Mouse (Mus musculus): ENCODE results near the gene Sctr. TPM values are rescaled to one million over a fixed set of nuclear protein-coding genes. Genes with fewer than 3 reads are reported as not detected.

Gene Sctr
- polyA plus RNA-seq, 1 experiment: 0.96 TPM

DNA sequence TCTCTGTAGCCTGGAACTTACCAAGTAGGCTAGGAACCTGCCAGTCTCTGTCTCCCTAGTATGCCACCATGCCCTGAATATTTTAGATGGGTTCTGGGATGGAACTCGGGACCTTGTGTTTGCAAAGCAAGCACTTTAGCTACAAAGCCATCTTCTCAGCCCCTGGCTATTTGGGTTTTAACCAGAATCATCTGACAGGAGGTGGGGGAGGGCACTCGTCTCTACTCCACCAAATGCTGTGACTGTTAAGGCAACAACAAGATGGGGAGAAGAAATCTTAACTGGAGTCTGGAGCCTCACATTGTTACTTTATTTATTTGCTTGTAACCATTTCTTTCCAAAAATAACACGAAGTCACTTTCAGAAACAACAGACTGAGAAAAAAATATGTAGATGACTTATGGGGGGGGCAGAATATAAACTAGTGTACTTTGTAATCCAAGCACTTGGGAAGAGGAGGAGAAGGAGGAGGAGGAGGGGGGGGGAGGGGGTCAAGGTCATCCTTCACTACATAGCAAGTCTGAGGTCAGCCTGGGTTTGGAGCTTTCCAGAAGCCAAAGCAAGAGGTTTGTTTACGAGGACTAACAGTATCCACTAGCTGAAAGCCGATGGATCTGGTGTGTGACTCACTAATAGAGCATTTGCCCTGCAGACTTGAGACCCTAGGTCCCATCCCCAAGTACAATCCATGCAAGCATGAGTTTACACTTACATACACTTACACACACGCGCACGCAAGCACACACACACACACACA lies 51.2 kb downstream of the Sctr start:
- WGBS: 87% methylated on average over 8 of the region's 8 CpGs
- H3K27ac ChIP-seq (ENCODE audit: control insufficient read depth, insufficient read depth, low read length): no peak overlapping the region
- H3K27me3 ChIP-seq (ENCODE audit: control insufficient read depth, insufficient read depth, low read length): no peaks in the 10 kb centered on the region
- H3K4me1 ChIP-seq (replicated peaks; ENCODE audit: control insufficient read depth, insufficient read depth, low read length): peaks cover 14% of the 10 kb centered on the region
- H3K36me3 ChIP-seq (ENCODE audit: control insufficient read depth, insufficient read depth, low read length): no peaks in the 10 kb centered on the region
- no peak for TF ChIP-seq POLR2A (IDR thresholded peaks at IDR 0.05; ENCODE audit: control insufficient read depth, extremely low read depth, insufficient read depth, low read length, poor library complexity)
- no peak for TF ChIP-seq CTCF (IDR thresholded peaks at IDR 0.05; ENCODE audit: borderline replicate concordance, control insufficient read depth, extremely low read depth, insufficient read depth, low read length, poor library complexity)
- H3K4me3 ChIP-seq (ENCODE audit: control insufficient read depth, insufficient read depth, low read length): no peak overlapping the region
- no peak for DNase-seq

DNA sequence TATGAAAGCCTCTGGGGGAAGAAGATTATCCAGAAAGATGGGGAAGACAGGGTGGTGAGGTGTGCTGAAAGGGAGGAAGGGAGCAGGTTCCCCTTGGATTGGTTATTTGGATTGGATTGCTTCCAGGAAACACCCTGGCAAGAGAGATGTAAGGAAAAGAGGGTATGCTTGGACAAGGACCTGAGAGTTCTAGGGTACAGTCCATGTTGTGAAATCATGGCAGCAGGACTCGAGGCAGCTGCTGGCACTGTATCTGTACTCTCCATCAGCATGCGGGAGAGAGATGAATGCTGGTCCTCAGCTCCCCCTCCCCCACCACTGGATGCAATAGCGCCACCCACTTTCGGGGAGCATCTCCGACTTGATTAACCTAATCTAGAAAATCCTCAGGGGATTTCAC lies 54.0 kb downstream of the Sctr start:
- 93% methylated on average over 5 of the region's 5 CpGs for WGBS
- DNase-seq: no peak
- H3K36me3 ChIP-seq (ENCODE audit: control insufficient read depth, insufficient read depth, low read length): no peaks in the 10 kb centered on the region
- no peak overlapping the region for H3K4me3 ChIP-seq (ENCODE audit: control insufficient read depth, insufficient read depth, low read length)
- peaks cover 8% of the 10 kb centered on the region for H3K4me1 ChIP-seq (replicated peaks; ENCODE audit: control insufficient read depth, insufficient read depth, low read length)
- no peaks in the 10 kb centered on the region for H3K27me3 ChIP-seq (ENCODE audit: control insufficient read depth, insufficient read depth, low read length)
- H3K27ac ChIP-seq (ENCODE audit: control insufficient read depth, insufficient read depth, low read length): no peak overlapping the region
- TF ChIP-seq POLR2A (IDR thresholded peaks at IDR 0.05; ENCODE audit: control insufficient read depth, extremely low read depth, insufficient read depth, low read length, poor library complexity): no peak
- no peak for TF ChIP-seq CTCF (IDR thresholded peaks at IDR 0.05; ENCODE audit: borderline replicate concordance, control insufficient read depth, extremely low read depth, insufficient read depth, low read length, poor library complexity)

DNA sequence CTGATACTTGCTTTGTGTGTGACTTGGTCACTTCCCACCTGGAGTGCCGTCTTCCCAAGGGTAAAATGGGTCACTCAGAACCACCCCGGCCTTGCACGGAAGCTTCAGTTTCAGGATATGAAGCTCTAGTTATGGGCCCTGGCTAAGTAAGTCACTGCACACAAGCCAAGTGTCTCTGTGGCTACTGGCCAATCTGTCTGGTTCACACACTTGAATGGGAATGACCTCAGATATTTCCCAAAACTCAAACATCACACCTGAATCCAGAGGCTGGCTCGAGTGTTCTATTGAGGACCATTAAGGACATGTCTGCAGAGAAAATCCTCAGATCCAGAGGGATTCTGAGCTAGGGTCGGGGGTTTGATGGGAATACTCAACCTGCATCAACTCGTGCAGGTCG lies 55.5 kb downstream of the Sctr start:
- TF ChIP-seq POLR2A (IDR thresholded peaks at IDR 0.05; ENCODE audit: control insufficient read depth, extremely low read depth, insufficient read depth, low read length, poor library complexity): no peak
- TF ChIP-seq CTCF (IDR thresholded peaks at IDR 0.05; ENCODE audit: borderline replicate concordance, control insufficient read depth, extremely low read depth, insufficient read depth, low read length, poor library complexity): no peak
- no peak overlapping the region for H3K4me3 ChIP-seq (ENCODE audit: control insufficient read depth, insufficient read depth, low read length)
- WGBS: 95% methylated on average over 7 of the region's 7 CpGs
- no peak for DNase-seq
- no peaks in the 10 kb centered on the region for H3K36me3 ChIP-seq (ENCODE audit: control insufficient read depth, insufficient read depth, low read length)
- no peaks in the 10 kb centered on the region for H3K4me1 ChIP-seq (replicated peaks; ENCODE audit: control insufficient read depth, insufficient read depth, low read length)
- no peaks in the 10 kb centered on the region for H3K27me3 ChIP-seq (ENCODE audit: control insufficient read depth, insufficient read depth, low read length)
- H3K27ac ChIP-seq (ENCODE audit: control insufficient read depth, insufficient read depth, low read length): no peak overlapping the region

DNA sequence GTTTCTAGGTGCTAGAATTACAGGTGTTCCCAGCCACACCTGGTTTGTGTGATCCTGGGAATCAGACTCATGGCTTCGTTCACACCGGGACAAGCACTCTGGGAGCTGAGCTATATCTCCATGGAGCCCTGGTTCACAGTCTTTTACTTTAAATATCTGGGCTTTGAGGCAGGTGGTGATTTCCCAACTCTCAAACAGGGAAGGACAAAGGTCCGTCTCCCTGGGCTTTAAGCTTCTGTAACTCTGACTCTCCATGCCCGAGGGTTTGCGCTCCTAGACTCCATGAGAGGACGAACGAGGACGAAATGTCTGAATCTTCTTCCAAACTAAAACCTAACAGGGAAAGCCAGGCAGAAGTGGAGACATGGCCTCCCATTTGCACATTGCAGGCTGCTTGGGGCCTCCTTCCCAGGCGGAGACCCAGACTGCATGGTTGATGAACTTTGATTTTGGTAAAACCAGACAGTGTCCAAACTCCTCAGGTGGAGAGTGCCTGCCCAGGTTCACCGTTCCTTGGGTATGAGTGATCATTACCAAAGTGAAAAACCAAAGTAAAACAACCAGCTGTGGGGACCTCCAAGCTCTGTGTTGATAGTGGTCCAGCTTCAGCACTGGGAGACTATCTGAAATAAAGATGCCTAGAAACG lies 57.5 kb downstream of the Sctr start:
- no peaks in the 10 kb centered on the region for H3K4me1 ChIP-seq (replicated peaks; ENCODE audit: control insufficient read depth, insufficient read depth, low read length)
- H3K36me3 ChIP-seq (ENCODE audit: control insufficient read depth, insufficient read depth, low read length): no peaks in the 10 kb centered on the region
- no peak for DNase-seq
- no peak overlapping the region for H3K27ac ChIP-seq (ENCODE audit: control insufficient read depth, insufficient read depth, low read length)
- no peaks in the 10 kb centered on the region for H3K27me3 ChIP-seq (ENCODE audit: control insufficient read depth, insufficient read depth, low read length)
- TF ChIP-seq POLR2A (IDR thresholded peaks at IDR 0.05; ENCODE audit: control insufficient read depth, extremely low read depth, insufficient read depth, low read length, poor library complexity): no peak
- no peak for TF ChIP-seq CTCF (IDR thresholded peaks at IDR 0.05; ENCODE audit: borderline replicate concordance, control insufficient read depth, extremely low read depth, insufficient read depth, low read length, poor library complexity)
- H3K4me3 ChIP-seq (ENCODE audit: control insufficient read depth, insufficient read depth, low read length): no peak overlapping the region
- WGBS: 94% methylated on average over 11 of the region's 11 CpGs

DNA sequence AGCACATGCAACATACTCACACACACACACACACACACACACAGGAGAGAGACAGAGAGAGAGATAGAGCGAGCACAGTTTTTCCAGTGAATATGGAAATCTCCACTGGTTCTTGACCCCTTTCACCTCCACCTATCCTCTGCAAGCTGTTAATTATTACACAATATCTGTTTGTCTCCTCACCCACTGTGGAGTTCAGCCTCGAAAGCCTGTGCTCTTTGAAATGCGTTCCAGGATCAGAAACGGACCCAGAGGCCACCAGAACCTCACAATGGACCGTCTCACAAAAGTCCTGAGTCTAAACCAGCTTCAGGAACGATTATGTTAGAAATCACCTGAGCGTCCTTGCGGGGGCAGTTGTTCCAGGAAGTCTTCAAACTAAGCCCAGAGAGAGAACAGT lies 59.5 kb downstream of the Sctr start:
- no peaks in the 10 kb centered on the region for H3K27me3 ChIP-seq (ENCODE audit: control insufficient read depth, insufficient read depth, low read length)
- TF ChIP-seq CTCF (IDR thresholded peaks at IDR 0.05; ENCODE audit: borderline replicate concordance, control insufficient read depth, extremely low read depth, insufficient read depth, low read length, poor library complexity): no peak
- TF ChIP-seq POLR2A (IDR thresholded peaks at IDR 0.05; ENCODE audit: control insufficient read depth, extremely low read depth, insufficient read depth, low read length, poor library complexity): no peak
- no peak for DNase-seq
- H3K27ac ChIP-seq (ENCODE audit: control insufficient read depth, insufficient read depth, low read length): no peak overlapping the region
- H3K4me1 ChIP-seq (replicated peaks; ENCODE audit: control insufficient read depth, insufficient read depth, low read length): no peaks in the 10 kb centered on the region
- WGBS: 92% methylated on average over 8 of the region's 8 CpGs
- H3K36me3 ChIP-seq (ENCODE audit: control insufficient read depth, insufficient read depth, low read length): no peaks in the 10 kb centered on the region
- no peak overlapping the region for H3K4me3 ChIP-seq (ENCODE audit: control insufficient read depth, insufficient read depth, low read length)

DNA sequence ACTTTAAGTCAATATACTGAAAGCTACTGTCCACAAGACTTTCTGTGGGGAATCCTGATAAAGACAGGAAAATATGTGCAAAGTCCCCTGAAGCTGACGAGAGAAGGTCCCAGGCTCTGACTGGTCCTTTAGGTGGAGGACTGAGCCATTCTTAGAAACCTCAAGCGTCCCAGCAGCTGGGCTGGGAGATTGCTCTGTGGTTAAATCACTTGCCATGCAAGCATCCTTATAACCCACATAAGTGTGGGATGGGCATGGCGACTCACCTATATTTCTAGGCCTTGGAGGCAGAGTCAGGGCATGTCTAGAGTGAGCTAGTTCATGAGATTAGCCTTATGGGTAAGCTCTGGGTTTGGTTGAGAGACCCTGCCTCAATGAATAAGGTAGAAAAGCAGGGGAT lies 59.9 kb downstream of the Sctr start:
- Histone ChIP-seq H3K4me1 (replicated peaks; ENCODE audit: control insufficient read depth, insufficient read depth, low read length) (no peaks in the 10 kb centered on the region), H3K36me3 (ENCODE audit: control insufficient read depth, insufficient read depth, low read length) (no peaks in the 10 kb centered on the region), H3K27ac (ENCODE audit: control insufficient read depth, insufficient read depth, low read length) (no peak overlapping the region), H3K4me3 (ENCODE audit: control insufficient read depth, insufficient read depth, low read length) (no peak overlapping the region), H3K27me3 (ENCODE audit: control insufficient read depth, insufficient read depth, low read length) (no peaks in the 10 kb centered on the region)
- TF ChIP-seq CTCF (IDR thresholded peaks at IDR 0.05; ENCODE audit: borderline replicate concordance, control insufficient read depth, extremely low read depth, insufficient read depth, low read length, poor library complexity): no peak
- TF ChIP-seq POLR2A (IDR thresholded peaks at IDR 0.05; ENCODE audit: control insufficient read depth, extremely low read depth, insufficient read depth, low read length, poor library complexity): no peak
- no peak for DNase-seq
- 32% methylated on average over 3 of the region's 3 CpGs for WGBS

Data from thymus, adult 2 months (tissue).